In the genomic region with DNA sequence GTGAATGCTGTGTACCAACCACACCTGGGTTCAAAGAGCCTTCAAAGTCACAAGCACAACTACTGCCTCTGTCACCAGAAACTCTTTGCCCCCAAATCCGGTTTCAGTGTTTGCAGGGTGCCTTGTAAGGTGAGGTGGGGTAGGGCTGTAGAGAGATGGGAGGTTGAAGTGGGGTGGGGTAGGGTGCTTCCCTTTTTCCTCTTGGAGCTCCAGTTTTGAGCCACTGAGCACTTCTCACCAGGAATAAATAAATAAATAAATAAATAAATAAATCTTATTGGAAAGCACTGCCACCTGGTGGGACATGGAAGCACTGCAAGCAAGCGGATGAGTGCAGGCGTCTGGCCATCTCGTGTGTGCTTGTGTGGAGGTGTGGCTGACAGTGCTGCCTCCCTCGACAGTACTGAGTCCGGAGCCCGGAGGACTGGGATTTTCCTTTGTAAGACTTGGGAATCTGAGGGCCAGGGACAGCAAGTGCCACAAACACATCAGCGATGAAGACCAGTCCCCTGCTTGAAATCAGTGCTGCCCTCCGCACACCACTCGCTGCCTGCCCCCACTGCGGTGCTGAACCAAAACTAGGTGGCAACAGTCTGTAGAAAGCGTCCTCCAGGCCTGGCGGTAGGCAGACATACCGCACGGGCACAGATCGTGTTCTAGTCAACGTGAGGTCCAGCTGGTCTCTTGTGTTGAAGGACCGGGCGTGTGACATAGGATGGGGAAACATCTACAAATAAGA, we compare ENCODE assay signal across 8 mouse cellular contexts. TPM values are rescaled to one million over a fixed set of nuclear protein-coding genes. Genes with fewer than 3 reads are reported as not detected.
DNase-seq lines count a peak whose midpoint lies in the region; ATAC-seq and TF ChIP-seq lines count a peak whose summit lies in the region.

No protein-coding gene starts in this region.

- intact Hi-C loops in heart, postnatal 36 days (cut with DNase I) = loop anchor here (1.0 to 5.0 kb wide), 2 partner anchors 146 to 375 kb away; a partner anchor contains a TSS

- no peaks in the 10 kb centered on the region for H3K9me3 ChIP-seq in MEL (replicated peaks; ENCODE audit: insufficient read depth, low read length)
- no peaks in the 10 kb centered on the region for H3K9me3 ChIP-seq in forebrain, embryonic 13.5 days (replicated peaks)
- H3K9me3 ChIP-seq in liver, postnatal 0 days (ENCODE audit: low read length) = no peaks in the 10 kb centered on the region
- no peaks in the 10 kb centered on the region for H3K9me3 ChIP-seq in neural tube, embryonic 15.5 days (replicated peaks)

- peak; percentile 73 to 77 (median 74) for TF ChIP-seq CTCF in MEL (IDR thresholded peaks at IDR 0.05 in 2 of 3, conservative IDR thresholded peaks at IDR 0.05 in 1 of 3; ENCODE audit: control insufficient read depth in 1 of 3, insufficient read depth in 1 of 3, low read depth in 2 of 3, low read length in 3 of 3, poor library complexity in 1 of 3, severe bottlenecking in 1 of 3)
- TF ChIP-seq CTCF in liver, postnatal 0 days (IDR thresholded peaks at IDR 0.05; ENCODE audit: low read depth) = peak; percentile 77

- WGBS in forebrain, embryonic 13.5 days = 66% methylated on average over 19 of the region's 19 CpGs
- 61% methylated on average over 19 of the region's 19 CpGs for WGBS in liver, postnatal 0 days (ENCODE audit: insufficient replicate concordance)
- WGBS in neural tube, embryonic 15.5 days = 63% methylated on average over 19 of the region's 19 CpGs

- no peaks in the 10 kb centered on the region for H3K4me1 ChIP-seq in MEL (ENCODE audit: control insufficient read depth in 1 of 2, insufficient read depth in 2 of 2, low read length in 2 of 2)
- H3K4me1 ChIP-seq in forebrain, embryonic 13.5 days = no peaks in the 10 kb centered on the region
- peaks cover under 1% of the 10 kb centered on the region; the same call in 1 of the 2 replicates for H3K4me1 ChIP-seq in liver, postnatal 0 days (ENCODE audit: insufficient read depth)
- H3K4me1 ChIP-seq in neural tube, embryonic 15.5 days = 0 out of 2 replicates have a peak, but pooled peaks cover 12% of the 10 kb centered on the region

- H3K27ac ChIP-seq in MEL (ENCODE audit: control insufficient read depth, low read depth, low read length) = no peak overlapping the region
- no peak overlapping the region for H3K27ac ChIP-seq in forebrain, embryonic 13.5 days
- H3K27ac ChIP-seq in liver, postnatal 0 days (ENCODE audit: low read depth) = no peak overlapping the region
- no peak overlapping the region for H3K27ac ChIP-seq in neural tube, embryonic 15.5 days (replicated peaks)

- H3K9ac ChIP-seq in MEL (ENCODE audit: control insufficient read depth, low read depth, low read length, poor library complexity, severe bottlenecking) = no peak overlapping the region
- H3K9ac ChIP-seq in forebrain, embryonic 13.5 days = no peak overlapping the region
- H3K9ac ChIP-seq in liver, postnatal 0 days (replicated peaks) = no peak overlapping the region
- no peak overlapping the region for H3K9ac ChIP-seq in neural tube, embryonic 15.5 days (replicated peaks)

- H3K4me2 ChIP-seq in forebrain, embryonic 13.5 days = no peak overlapping the region; the same call in 1 of the 2 replicates
- no peak overlapping the region for H3K4me2 ChIP-seq in liver, postnatal 0 days (ENCODE audit: low read depth, low read length)
- no peak overlapping the region for H3K4me2 ChIP-seq in neural tube, embryonic 15.5 days

- TF ChIP-seq RAD21 in MEL (IDR thresholded peaks at IDR 0.05; ENCODE audit: low read depth, low read length) = peak; percentile 89

- no peaks in the 10 kb centered on the region for H3K36me3 ChIP-seq in MEL (ENCODE audit: control insufficient read depth in 1 of 2, insufficient read depth in 2 of 2, low read length in 2 of 2)
- H3K36me3 ChIP-seq in forebrain, embryonic 13.5 days (ENCODE audit: poor library complexity, severe bottlenecking) = no peaks in the 10 kb centered on the region
- peaks cover 5% of the 10 kb centered on the region; the same call in 1 of the 2 replicates for H3K36me3 ChIP-seq in liver, postnatal 0 days (replicated peaks; ENCODE audit: insufficient read depth, low read length)
- H3K36me3 ChIP-seq in neural tube, embryonic 15.5 days = peaks cover 11% of the 10 kb centered on the region; the same call in 1 of the 2 replicates

- no peaks in the 10 kb centered on the region for H3K79me2 ChIP-seq in MEL (ENCODE audit: control insufficient read depth, insufficient read depth, low read length, poor library complexity)

- no peaks in the 10 kb centered on the region for H3K27me3 ChIP-seq in MEL (ENCODE audit: control insufficient read depth in 1 of 2, insufficient read depth in 2 of 2, low read length in 2 of 2)
- H3K27me3 ChIP-seq in forebrain, embryonic 13.5 days = no peaks in the 10 kb centered on the region
- no peaks in the 10 kb centered on the region for H3K27me3 ChIP-seq in liver, postnatal 0 days (ENCODE audit: insufficient read depth, low read length)
- H3K27me3 ChIP-seq in neural tube, embryonic 15.5 days (replicated peaks) = no peaks in the 10 kb centered on the region

- no peak for TF ChIP-seq POLR2A in MEL (IDR thresholded peaks at IDR 0.05; ENCODE audit: control insufficient read depth in 1 of 2, insufficient read depth in 1 of 2, low read depth in 1 of 2, low read length in 2 of 2, poor library complexity in 1 of 2)

- ATAC-seq in forebrain, embryonic 13.5 days = peak; percentile 85
- ATAC-seq in liver, postnatal 0 days = peak; percentile 70
- ATAC-seq in neural tube, embryonic 15.5 days (ENCODE audit: low FRiP score) = peak; percentile 49

- no peak for TF ChIP-seq EP300 in MEL (IDR thresholded peaks at IDR 0.05; ENCODE audit: low read depth in 1 of 2, low read length in 2 of 2)
- no peak for TF ChIP-seq EP300 in liver, postnatal 0 days (IDR thresholded peaks at IDR 0.05; ENCODE audit: low read depth)

- DNase-seq in MEL (ENCODE audit: low read depth, low spot score) = peak; percentile 71
- DNase-seq in c-Kit-positive CD71-positive TER-119-positive erythroid progenitor cells, embryonic 14.5 days (ENCODE audit: low spot score) = peak; percentile 57
- peak; percentile 70 to 79 for DNase-seq in heart, postnatal 36 days
- peak; percentile 81 for DNase-seq in layer of hippocampus, adult 11-12 months (ENCODE audit: low spot score)
- peak; percentile 61 for DNase-seq in liver, postnatal 0 days
- peak; percentile 29 to 53 for DNase-seq in thymus, postnatal 10 days (ENCODE audit: low spot score in 2 of 2)

- no peak overlapping the region for H3K4me3 ChIP-seq in MEL (ENCODE audit: control insufficient read depth in 1 of 2, insufficient read depth in 1 of 2, low read depth in 2 of 2, low read length in 2 of 2)
- no peak overlapping the region for H3K4me3 ChIP-seq in forebrain, embryonic 13.5 days
- no peak overlapping the region for H3K4me3 ChIP-seq in liver, postnatal 0 days (ENCODE audit: low read depth, low read length)
- no peak overlapping the region for H3K4me3 ChIP-seq in neural tube, embryonic 15.5 days (replicated peaks)

TF ChIP-seq in MEL, 35 proteins besides CTCF, POLR2A, EP300 and RAD21:
- TF ChIP-seq USF1 (IDR thresholded peaks at IDR 0.05; ENCODE audit: low read depth, low read length) = no peak
- no peak for TF ChIP-seq NELFE (IDR thresholded peaks at IDR 0.05; ENCODE audit: low read depth, low read length)
- no peak for TF ChIP-seq TAL1 (IDR thresholded peaks at IDR 0.05; ENCODE audit: low read length)
- no peak for TF ChIP-seq SIN3A (IDR thresholded peaks at IDR 0.05; ENCODE audit: low read length)
- no peak for TF ChIP-seq RCOR1 (IDR thresholded peaks at IDR 0.05; ENCODE audit: low read depth, low read length)
- no peak for TF ChIP-seq MYC (IDR thresholded peaks at IDR 0.05; ENCODE audit: low read depth, low read length)
- no peak for TF ChIP-seq CHD1 (IDR thresholded peaks at IDR 0.05; ENCODE audit: low read depth, low read length)
- TF ChIP-seq E2F4 (IDR thresholded peaks at IDR 0.05; ENCODE audit: borderline replicate concordance, low read depth, low read length) = no peak
- no peak for TF ChIP-seq NRF1 (IDR thresholded peaks at IDR 0.05; ENCODE audit: insufficient read depth, low read depth, low read length, poor library complexity, severe bottlenecking)
- TF ChIP-seq ETS1 (IDR thresholded peaks at IDR 0.05; ENCODE audit: low read depth, low read length) = no peak
- TF ChIP-seq GABPA (IDR thresholded peaks at IDR 0.05; ENCODE audit: low read depth, low read length) = no peak
- no peak for TF ChIP-seq GATA1 (IDR thresholded peaks at IDR 0.05; ENCODE audit: low read depth, low read length)
- no peak for TF ChIP-seq JUND (IDR thresholded peaks at IDR 0.05; ENCODE audit: low read depth, low read length)
- peak; percentile 48; the same call in 1 of the 2 replicates for TF ChIP-seq POLR2AphosphoS2 (IDR thresholded peaks at IDR 0.05; ENCODE audit: low read length)
- TF ChIP-seq MAZ (IDR thresholded peaks at IDR 0.05; ENCODE audit: low read depth, low read length) = no peak
- no peak for TF ChIP-seq ELF1 (IDR thresholded peaks at IDR 0.05; ENCODE audit: low read depth, low read length)
- TF ChIP-seq ZMIZ1 (IDR thresholded peaks at IDR 0.05; ENCODE audit: low read depth, low read length) = no peak
- TF ChIP-seq SMC3 (IDR thresholded peaks at IDR 0.05; ENCODE audit: low read depth, low read length) = peak; percentile 88
- peak; percentile 95 for TF ChIP-seq ZC3H11A (IDR thresholded peaks at IDR 0.05; ENCODE audit: low read depth, low read length)
- TF ChIP-seq HCFC1 (IDR thresholded peaks at IDR 0.05; ENCODE audit: low read depth, low read length) = no peak
TF ChIP-seq in MEL: peak in this region for 3.

RNA-seq across cellular contexts. Expression of a gene that starts 46.8 kb away (rescaled TPM):
- total RNA-seq in MEL (2012; rRNA removed) = 10.3 and 10.5 TPM in 2 replicates
- polyA plus RNA-seq in MEL (2012; ENCODE audit: insufficient read depth in 1 of 2, insufficient read length in 2 of 2, low read depth in 1 of 2, low replicate concordance in 2 of 2, missing spikeins in 1 of 2) = 10 to 100 TPM; 19.1 to 25.0 TPM
- polyA plus RNA-seq in forebrain, embryonic 13.5 days (2015; fragmentation: Nextera tagmentation; extraction: Ambion mirVana) = 1.7 and 1.8 TPM in 2 replicates
- total RNA-seq in heart, postnatal 36 days (2021) = 10 to 100 TPM in 1 of 2 experiments, 1 to 10 TPM in 1; 9.8 to 10.4 TPM
- polyA plus RNA-seq in liver, postnatal 0 days (2015; fragmentation: Nextera tagmentation; extraction: Ambion mirVana) = 1.4 and 1.6 TPM in 2 replicates
- 2.4 and 3.1 TPM in 2 replicates for polyA plus RNA-seq in neural tube, embryonic 15.5 days (2015; fragmentation: Nextera tagmentation; extraction: Ambion mirVana)
